Mouse (Mus musculus): ENCODE results near the gene Fem1a.

The Fem1a gene

GRCm38 (mm10) chr17:56304718-56305117 is 48.1 kb downstream of the Fem1a start:
- no peak for DNase-seq

- DNase-seq: no peak
Observed at GRCm38 (mm10) chr17:56305156-56305555, 48.5 kb downstream of the Fem1a start.

DNA sequence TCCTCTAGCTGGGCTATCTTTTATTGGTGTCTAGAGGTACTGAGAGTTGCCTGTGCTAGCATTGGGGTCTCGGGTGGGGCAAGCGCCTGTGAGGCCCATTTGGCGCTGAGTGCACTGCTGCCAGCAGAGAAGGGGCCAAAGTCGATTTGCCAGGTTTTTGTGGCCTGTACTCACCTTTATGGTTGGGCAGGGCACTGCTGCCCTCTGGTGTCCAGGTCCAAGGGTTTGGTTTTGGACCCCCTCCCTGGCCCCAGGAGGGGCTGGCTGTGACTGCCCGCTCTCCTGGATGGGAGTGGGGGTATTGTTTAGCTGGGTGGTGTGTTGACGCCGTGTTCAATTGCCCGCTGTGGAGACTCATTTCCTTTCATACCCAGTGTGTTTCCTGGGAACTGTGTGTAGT is 49.2 kb downstream of the Fem1a start:
- DNase-seq: no peak

DNA sequence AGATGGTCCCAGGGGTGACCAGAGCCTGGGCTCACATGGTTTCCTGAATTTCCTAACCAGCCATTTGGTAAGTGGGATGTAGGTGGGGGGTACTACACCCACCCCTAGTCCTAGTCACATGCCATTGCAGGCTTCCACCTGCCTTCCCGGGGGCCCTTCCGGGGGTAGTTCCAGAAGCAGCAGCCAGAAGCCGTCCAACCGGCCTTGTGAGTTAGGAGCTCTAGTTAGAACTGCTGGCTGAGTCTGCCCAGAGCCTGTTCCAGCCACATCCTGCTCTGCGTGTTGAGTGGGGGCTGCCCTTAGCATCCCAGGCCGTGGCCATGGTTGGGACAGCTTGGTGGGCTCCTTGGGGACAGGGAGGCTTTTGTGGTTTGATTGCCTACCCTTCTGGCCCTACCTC is 51.5 kb downstream of the Fem1a start:
- DNase-seq: no peak

DNA sequence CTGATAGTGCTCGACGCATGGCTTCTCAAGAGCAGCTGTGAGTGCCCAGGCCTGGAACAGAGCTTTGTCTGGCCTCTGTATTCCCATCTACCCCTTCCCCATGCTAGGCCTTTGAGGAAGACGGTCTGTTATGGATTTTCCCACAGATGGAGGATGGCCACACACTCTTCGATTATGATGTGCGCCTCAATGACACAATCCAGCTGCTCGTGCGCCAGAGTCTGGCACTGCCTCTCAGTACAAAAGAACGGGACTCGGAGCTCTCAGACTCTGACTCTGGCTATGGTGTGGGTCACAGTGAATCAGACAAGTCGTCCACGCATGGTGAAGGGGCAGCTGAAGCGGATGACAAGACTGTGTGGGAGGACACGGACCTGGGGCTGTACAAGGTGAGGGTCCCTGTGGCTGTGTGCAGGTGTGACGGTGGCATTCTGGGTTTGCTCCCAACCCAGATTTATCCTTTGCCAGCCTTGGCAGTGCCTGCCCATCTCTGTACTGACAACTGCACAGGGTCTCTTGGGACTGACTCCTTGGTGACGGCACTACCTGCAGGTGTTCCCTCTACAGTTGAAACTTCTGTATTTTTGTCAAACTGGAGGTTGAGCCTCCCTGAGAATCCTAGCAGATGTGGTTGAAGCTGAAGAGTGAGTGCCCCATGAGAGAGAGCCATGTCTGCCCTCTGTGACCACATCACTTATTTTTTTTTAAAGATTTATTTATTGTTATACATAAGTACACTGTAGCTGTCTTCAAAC is 52.8 kb downstream of the Fem1a start:
- no peak for DNase-seq

All from right cerebral cortex, postnatal 14 days (tissue).